Mouse (Mus musculus) neural tube, embryonic 14.5 days (tissue): ENCODE data around the gene Pgp. TPM values are rescaled to one million over a fixed set of nuclear protein-coding genes. Genes with fewer than 3 reads are reported as not detected.
A peak's percentile ranks its signal among the peaks of the same experiment; 100 is the strongest.
"Not testable (repeated sequence)": the region's sequence is repeated elsewhere in the genome, so short reads cannot be mapped to it uniquely, and the experiment has no call there.

ENCODE experiments used
- ATAC-seq: fragments of 200-750 bp; cut with Nextera tagmentation; 2 replicates; pipeline ENCODE4 v1.8.0; 2017; ENCODE audit warnings: low read depth, mild to moderate bottlenecking, moderate TSS enrichment, moderate library complexity
- H3K27ac ChIP-seq: fragments of 300-500 bp; sonication (generic); 2 replicates; pipeline ENCODE4 v1.5.1; 2014; ENCODE audit warnings: low read depth, mild to moderate bottlenecking, control low read depth, low read length, moderate library complexity, mixed read lengths
- H3K27me3 ChIP-seq: fragments of 300-500 bp; sonication (generic); 2 replicates; pipeline ENCODE4 v1.6.1; 2014; ENCODE audit warnings: low read length; ENCODE audit not compliant: control insufficient read depth, insufficient read depth
- H3K36me3 ChIP-seq: fragments of 300-500 bp; sonication (generic); 2 replicates; pipeline ENCODE4 v1.6.1; 2014; ENCODE audit warnings: low read length, mixed read lengths; ENCODE audit not compliant: control insufficient read depth, insufficient read depth
- H3K4me1 ChIP-seq: fragments of 300-500 bp; sonication (generic); 2 replicates; pipeline ENCODE4 v1.6.1; 2014; ENCODE audit warnings: low read length; ENCODE audit not compliant: control insufficient read depth, insufficient read depth
- H3K4me2 ChIP-seq: fragments of 300-500 bp; sonication (generic); 2 replicates; pipeline ENCODE4 v1.6.1; 2014; ENCODE audit warnings: mild to moderate bottlenecking, low read depth, low read length, control low read depth
- H3K4me3 ChIP-seq: fragments of 300-500 bp; sonication (generic); 2 replicates; pipeline ENCODE4 v1.5.1; 2014; ENCODE audit warnings: low read depth, low read length, control low read depth, mixed read lengths
- H3K9ac ChIP-seq: fragments of 300-500 bp; sonication (generic); replicated peaks from 2 replicates; pipeline ENCODE4 v1.6.1; 2014; ENCODE audit warnings: low read depth, mild to moderate bottlenecking, control low read depth, low read length, mixed read lengths
- H3K9me3 ChIP-seq: fragments of 300-500 bp; sonication (generic); 2 replicates; pipeline ENCODE4 v1.6.1; 2016; ENCODE audit warnings: low read length; ENCODE audit not compliant: control insufficient read depth
- WGBS: fragments of 180-500 bp; shearing (Covaris S2); extraction: QIAGEN DNeasy Blood & Tissue Kit; methylation state at CpG from one replicate; pipeline ENCODE4 v1.1.7; 2014; 5-methylcytosine and 5-hydroxymethylcytosine counted together
- polyA plus RNA-seq: library from polyadenylated mRNA; unstranded; fragments of >200 nt; fragmentation: Nextera tagmentation; extraction: Ambion mirVana; gene quantifications from 2 replicates; pipeline ENCODE4 v1.2.1, GENCODE M21; 2014

Gene Pgp
- polyA plus RNA-seq, 1 experiment from 2014 or later, result 73.3 TPM

DNA sequence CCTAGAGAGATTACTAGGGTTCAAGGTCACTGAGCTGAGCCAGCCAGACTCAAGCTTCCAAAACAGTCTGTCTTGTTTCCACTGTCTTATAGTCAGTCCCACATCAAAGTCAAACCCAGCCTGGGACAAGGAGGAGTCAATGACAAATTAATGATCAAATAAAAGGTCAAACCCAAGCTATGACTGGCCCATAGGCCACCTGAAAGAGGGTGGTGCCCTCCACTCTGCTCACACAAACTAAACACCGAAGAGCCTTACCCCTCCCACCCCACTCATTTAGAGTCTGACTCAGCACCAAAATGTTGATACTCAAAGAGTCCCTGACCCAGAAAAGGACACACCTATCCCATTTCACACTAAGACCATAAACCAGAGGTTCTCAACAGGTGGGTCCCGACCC lies 16.8 kb upstream of the Pgp start:
- Histone ChIP-seq H3K27me3 (no peaks in the 10 kb centered on the region), H3K27ac (no peak overlapping the region), H3K9me3 (no peaks in the 10 kb centered on the region), H3K36me3 (peaks cover 24% of the 10 kb centered on the region), H3K4me2 (no peak overlapping the region; the same call in 1 of the 2 replicates), H3K4me1 (peaks cover 11% of the 10 kb centered on the region), H3K9ac (no peak overlapping the region), H3K4me3 (no peak overlapping the region)
- WGBS, result 93% methylated on average over 2 of the region's 2 CpGs
- ATAC-seq, result no peak

DNA sequence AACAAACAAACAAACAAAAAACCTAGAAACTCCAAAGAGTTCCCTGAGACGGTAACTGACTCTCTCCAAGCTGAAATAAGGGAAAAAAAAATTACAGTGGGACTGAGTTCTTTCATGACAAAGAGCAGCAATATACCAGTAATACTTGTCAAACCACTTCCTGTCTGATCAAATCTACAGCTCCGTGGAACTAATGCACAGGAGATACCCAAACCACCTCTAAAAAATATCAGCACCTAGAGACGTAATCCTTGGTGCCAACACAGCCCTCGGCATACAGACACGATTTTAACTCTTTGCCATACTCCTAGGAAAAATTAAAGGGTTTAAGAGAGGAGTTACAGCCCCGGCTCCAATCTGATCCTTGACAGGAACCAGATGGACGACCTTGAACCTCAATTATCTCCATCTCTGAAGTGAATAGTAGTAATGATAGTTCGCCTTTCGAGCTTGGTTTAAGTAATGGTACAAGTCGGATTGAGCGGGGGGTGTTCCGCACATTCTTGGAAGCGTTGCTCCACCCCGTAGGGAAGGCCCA lies 15.9 kb upstream of the Pgp start:
- ATAC-seq, result no peak
- 9% methylated on average over 14 of the region's 14 CpGs for WGBS
- Histone ChIP-seq H3K9ac (peak overlapping the region; percentile 92), H3K4me3 (peak overlapping the region; percentile 91), H3K27me3 (no peaks in the 10 kb centered on the region), H3K9me3 (no peaks in the 10 kb centered on the region), H3K36me3 (peaks cover 20% of the 10 kb centered on the region), H3K4me2 (peak overlapping the region; percentile 53), H3K27ac (peak overlapping the region; percentile 95), H3K4me1 (peaks cover 11% of the 10 kb centered on the region)

DNA sequence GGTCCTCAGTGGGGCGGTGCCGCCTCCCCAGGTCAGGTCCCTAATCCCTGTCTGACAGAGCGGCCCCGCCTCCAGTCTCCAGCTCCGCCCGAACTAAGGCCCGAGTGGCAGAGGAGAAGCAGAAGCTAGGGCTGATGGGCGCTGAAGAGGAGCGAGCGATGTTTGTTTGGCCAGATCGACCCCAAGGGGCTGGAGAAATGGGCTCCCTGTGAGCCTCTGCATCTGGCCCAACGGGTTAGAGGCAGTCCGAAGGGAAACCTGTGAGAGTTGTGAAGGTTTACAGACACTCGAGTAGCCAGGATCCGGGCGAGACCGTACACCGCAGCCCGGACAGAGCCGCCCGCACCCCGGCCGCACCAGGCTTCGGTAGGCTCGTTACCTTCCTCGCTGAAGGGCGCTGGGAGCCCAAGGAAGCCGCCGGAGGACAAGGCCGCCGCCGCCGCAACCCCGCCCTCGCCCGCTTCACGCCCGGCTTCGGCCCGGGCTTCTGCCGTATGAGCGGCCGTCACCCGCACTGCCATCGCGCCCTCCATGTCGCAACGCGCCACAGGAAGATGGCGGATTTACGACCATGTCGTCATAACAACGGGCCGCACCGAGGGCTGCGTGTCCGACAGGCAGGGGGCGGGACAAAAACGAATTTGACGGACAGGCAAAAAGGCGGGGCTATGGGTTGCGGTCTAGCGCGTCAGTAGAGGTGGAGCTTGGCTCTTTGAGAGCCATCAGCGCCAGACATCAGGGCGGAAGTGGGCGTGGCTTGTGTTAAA lies 15.3 kb upstream of the Pgp start:
- Histone ChIP-seq H3K36me3 (peaks cover 13% of the 10 kb centered on the region), H3K4me2 (peak overlapping the region; percentile 53), H3K4me3 (peak overlapping the region; percentile 91), H3K9ac (peak overlapping the region; percentile 92), H3K9me3 (no peaks in the 10 kb centered on the region), H3K27ac (peak overlapping the region; percentile 95), H3K27me3 (no peaks in the 10 kb centered on the region), H3K4me1 (peaks cover 11% of the 10 kb centered on the region)
- peak; percentile 94 for ATAC-seq
- under 1% methylated on average over 58 of the region's 67 CpGs for WGBS

DNA sequence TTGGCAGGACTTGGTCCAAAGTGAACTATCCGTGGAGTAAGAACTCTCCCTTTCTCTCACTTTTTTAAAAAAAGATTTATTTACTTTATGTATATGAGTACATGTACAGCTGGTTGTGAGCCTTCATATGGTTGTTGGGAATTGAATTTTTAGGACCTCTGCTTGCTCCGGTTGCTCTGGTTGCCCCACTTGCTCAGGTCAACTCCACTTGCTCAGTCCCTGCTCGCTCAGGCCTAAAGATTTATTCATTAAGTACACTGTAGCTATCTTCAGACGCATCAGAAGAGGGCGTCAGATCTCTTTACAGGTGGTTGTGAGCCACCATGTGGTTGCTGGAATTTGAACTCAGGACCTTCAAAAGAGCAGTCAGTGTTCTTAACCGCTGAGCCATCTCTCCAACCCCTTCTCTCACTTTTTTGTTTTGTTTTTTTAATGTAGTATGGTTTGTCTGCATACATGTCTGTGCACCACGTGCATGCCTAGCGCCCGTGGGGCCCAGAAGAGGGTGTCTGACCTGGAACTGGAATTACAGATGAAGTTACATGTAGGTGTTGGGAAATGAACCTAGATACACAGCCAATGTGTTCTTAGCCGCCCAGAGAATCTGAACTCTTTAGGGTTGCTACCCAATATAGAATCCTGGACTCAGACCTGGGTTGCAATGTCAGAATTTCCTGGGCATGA lies 14.5 kb upstream of the Pgp start:
- 53% methylated on average over 10 of the region's 10 CpGs for WGBS

DNA sequence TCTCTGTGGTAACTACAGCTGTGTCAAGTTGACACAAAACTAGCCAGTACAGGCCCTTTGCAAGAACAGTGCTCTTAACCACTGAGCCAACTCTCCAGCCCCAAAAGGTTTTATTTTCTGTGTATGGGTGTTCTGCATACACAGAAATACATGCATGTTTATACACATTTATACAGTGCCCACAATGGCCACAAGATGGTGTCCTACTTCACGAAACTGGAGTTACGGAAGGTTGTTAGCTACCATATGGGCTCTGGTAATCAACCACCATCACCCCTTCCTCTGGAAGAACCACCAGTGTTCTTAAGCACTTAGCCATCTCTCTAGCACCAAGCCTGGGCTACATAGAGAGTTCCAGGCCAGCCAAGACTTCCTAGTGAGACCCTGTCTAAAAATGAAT lies 8.6 kb upstream of the Pgp start:
- no peak for ATAC-seq
- no peak overlapping the region for H3K27ac ChIP-seq
- WGBS, result 68% methylated on average over 2 of the region's 2 CpGs
- H3K36me3 ChIP-seq, result no peaks in the 10 kb centered on the region
- H3K9ac ChIP-seq, result no peak overlapping the region
- H3K4me3 ChIP-seq, result no peak overlapping the region
- H3K4me2 ChIP-seq, result no peak overlapping the region
- H3K9me3 ChIP-seq, result no peaks in the 10 kb centered on the region
- no peaks in the 10 kb centered on the region for H3K4me1 ChIP-seq
- no peaks in the 10 kb centered on the region for H3K27me3 ChIP-seq

More for the DNA sequence above, 14.5 kb upstream of the Pgp start:
- H3K9ac ChIP-seq, H3K36me3 ChIP-seq, H3K27ac ChIP-seq, ATAC-seq, H3K27me3 ChIP-seq, H3K9me3 ChIP-seq: not testable (repeated sequence)
- Histone ChIP-seq H3K4me1 (peaks cover 11% of the 10 kb centered on the region), H3K4me2 (peak overlapping the region; percentile 31; the same call in 1 of the 2 replicates), H3K4me3 (peak overlapping the region; percentile 91; the same call in 1 of the 2 replicates)

DNA sequence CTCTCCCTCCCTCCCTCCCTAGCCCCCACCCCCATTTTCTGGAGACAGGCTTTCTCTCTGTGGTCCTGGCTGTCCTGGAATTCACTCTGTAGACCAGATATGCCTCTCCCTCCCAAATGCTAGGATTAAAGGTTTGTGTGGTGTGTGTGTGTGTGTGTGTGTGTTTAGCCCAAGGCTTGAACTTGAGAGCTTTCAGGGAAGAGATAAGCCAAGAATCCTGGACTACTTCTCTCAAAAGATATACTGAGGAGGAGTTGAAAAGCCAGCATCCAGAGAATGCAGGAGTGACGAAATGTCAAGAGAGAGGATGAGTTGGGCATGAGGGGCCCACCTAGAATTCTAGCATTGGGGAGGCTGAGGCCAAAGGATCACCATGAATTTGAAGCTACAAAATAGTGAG lies 7.3 kb upstream of the Pgp start:
- no peak for ATAC-seq
- Histone ChIP-seq H3K4me2 (no peak overlapping the region), H3K27ac (no peak overlapping the region), H3K4me3 (no peak overlapping the region), H3K9me3 (no peaks in the 10 kb centered on the region), H3K9ac (no peak overlapping the region), H3K4me1 (no peaks in the 10 kb centered on the region), H3K36me3 (no peaks in the 10 kb centered on the region), H3K27me3 (no peaks in the 10 kb centered on the region)
- WGBS, result 97% methylated on average over 1 of the region's 1 CpGs

DNA sequence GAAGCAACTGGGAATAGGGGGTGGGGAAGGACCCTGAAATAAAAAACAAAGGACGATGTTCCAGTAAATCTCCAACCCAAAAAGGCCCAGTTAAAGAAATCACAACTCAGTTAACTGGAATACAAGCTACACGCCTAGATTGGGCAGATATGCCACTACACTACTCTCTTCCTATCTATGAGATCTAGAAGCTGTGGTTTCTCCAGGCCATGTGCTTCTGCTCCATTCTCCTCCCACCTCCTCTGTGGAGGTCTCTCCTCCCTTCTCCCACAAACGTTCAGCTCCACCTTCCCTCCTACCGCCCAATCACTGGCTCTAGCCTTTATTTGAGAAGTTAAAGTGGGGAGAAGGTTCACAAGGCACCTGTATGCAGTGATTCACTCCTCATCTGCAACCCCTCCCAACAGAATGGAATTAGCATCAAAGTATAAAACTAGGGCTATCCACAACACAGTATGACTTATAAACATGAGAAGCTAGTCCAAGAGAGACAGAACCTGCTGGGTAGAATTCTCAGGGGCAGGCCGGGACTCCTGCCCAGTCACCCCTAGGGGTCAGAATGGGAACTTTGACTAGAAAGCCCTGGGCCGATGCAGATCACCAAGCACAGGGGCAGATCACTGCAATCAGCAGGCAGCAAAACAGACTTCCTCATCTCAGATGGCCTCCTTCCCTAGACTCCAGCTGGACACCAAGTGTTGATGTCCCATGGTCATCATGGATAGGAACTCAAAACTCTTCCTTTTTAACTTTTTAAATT lies 6.6 kb upstream of the Pgp start:
- no peak overlapping the region for H3K4me3 ChIP-seq
- no peaks in the 10 kb centered on the region for H3K27me3 ChIP-seq
- 58% methylated on average over 6 of the region's 6 CpGs for WGBS
- ATAC-seq, result no peak
- no peak overlapping the region for H3K9ac ChIP-seq
- H3K27ac ChIP-seq, result no peak overlapping the region
- no peaks in the 10 kb centered on the region for H3K4me1 ChIP-seq
- no peaks in the 10 kb centered on the region for H3K9me3 ChIP-seq
- H3K36me3 ChIP-seq, result no peaks in the 10 kb centered on the region
- no peak overlapping the region for H3K4me2 ChIP-seq

DNA sequence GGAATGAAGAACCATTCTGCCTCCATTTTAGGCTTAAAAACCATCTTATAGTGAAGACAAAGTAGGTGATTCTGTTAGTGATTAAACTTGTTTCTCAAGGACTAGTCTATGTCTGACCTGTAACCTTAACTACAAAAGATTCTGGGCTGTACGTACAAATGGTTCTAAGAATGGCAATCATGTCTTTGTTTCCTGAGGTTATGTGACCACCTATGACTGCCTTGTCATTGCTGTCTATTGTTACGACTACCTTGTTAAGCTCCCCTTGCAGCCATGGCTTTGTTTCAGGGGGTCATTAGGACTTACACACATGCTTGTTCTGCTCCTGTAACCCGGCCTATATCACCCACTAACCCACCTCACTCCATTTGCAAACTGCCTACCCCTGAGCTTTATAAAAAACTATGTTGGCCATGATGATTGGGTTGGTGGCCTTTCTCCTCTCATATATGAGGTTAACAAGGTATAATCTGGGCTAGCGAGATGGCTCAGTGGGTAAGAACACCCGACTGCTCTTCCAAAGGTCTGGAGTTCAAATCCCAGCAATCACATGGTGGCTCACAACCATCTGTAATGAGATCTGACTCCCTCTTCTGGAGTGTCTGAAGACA lies 1.5 kb upstream of the Pgp start:
- H3K4me1 ChIP-seq, result peaks cover 28% of the 10 kb centered on the region
- H3K27ac ChIP-seq, result no peak overlapping the region
- peaks cover 3% of the 10 kb centered on the region; the same call in 1 of the 2 replicates for H3K27me3 ChIP-seq
- no peak overlapping the region for H3K4me2 ChIP-seq
- H3K36me3 ChIP-seq, result peaks cover 3% of the 10 kb centered on the region; the same call in 1 of the 2 replicates
- H3K9ac ChIP-seq, result no peak overlapping the region
- WGBS, result 87% methylated on average over 5 of the region's 5 CpGs
- H3K9me3 ChIP-seq, result no peaks in the 10 kb centered on the region
- ATAC-seq, result no peak
- H3K4me3 ChIP-seq, result no peak overlapping the region
